Mouse (Mus musculus) forebrain, postnatal 0 days (tissue): ENCODE data around the gene Coro2a. TPM values are rescaled to one million over a fixed set of nuclear protein-coding genes. Genes with fewer than 3 reads are reported as not detected.

Source experiments
- ATAC-seq: fragments of 200-750 bp; cut with Nextera tagmentation; 2 replicates; pipeline ENCODE4 v1.8.0; 2017; ENCODE audit warnings: mild to moderate bottlenecking, moderate library complexity
- DNase-seq: peaks from one replicate; pipeline ENCODE4 v3.0.0-alpha.2; 2015
- H3K27ac ChIP-seq: fragments of 300-500 bp; sonication (generic); 2 replicates; pipeline ENCODE4 v1.5.1; 2014; ENCODE audit warnings: low read depth, mild to moderate bottlenecking, antibody characterized with exemption, low read length, moderate library complexity, mixed read lengths
- H3K27me3 ChIP-seq: fragments of 300-500 bp; sonication (generic); 2 replicates; pipeline ENCODE4 v1.6.1; 2014; ENCODE audit warnings: mild to moderate bottlenecking, low read length, mixed read lengths; ENCODE audit not compliant: insufficient read depth
- H3K36me3 ChIP-seq: fragments of 300-500 bp; sonication (generic); 2 replicates; pipeline ENCODE4 v1.6.1; 2014; ENCODE audit warnings: mild to moderate bottlenecking, moderate library complexity; ENCODE audit not compliant: insufficient read depth
- H3K4me1 ChIP-seq: fragments of 300-500 bp; sonication (generic); 2 replicates; pipeline ENCODE4 v1.6.1; 2014; ENCODE audit warnings: antibody characterized with exemption; ENCODE audit not compliant: insufficient read depth
- H3K4me2 ChIP-seq: fragments of 300-500 bp; sonication (generic); 2 replicates; pipeline ENCODE4 v1.6.1; 2014; ENCODE audit warnings: low read depth, mild to moderate bottlenecking, moderate library complexity
- H3K4me3 ChIP-seq: fragments of 300-500 bp; sonication (generic); 2 replicates; pipeline ENCODE4 v1.5.1; 2014; ENCODE audit warnings: low read depth, low read length, mixed read lengths
- H3K9ac ChIP-seq: fragments of 300-500 bp; sonication (generic); 2 replicates; pipeline ENCODE4 v1.6.1; 2014; ENCODE audit warnings: mild to moderate bottlenecking
- H3K9me3 ChIP-seq: fragments of 300-500 bp; sonication (generic); 2 replicates; pipeline ENCODE4 v1.6.1; 2016; ENCODE audit warnings: low read length
- CTCF ChIP-seq: sonication (generic); IDR thresholded peaks from 2 replicates; pipeline ENCODE4 v1.5.1; 2016; ENCODE audit warnings: antibody characterized with exemption, control low read depth, low read depth
- WGBS: fragments of 180-500 bp; shearing (Covaris S2); extraction: QIAGEN DNeasy Blood & Tissue Kit; methylation state at CpG from one replicate; pipeline ENCODE4 v1.1.7; 2014; 5-methylcytosine and 5-hydroxymethylcytosine counted together
- polyA plus RNA-seq: library from polyadenylated mRNA; unstranded; fragments of >200 nt; fragmentation: Nextera tagmentation; extraction: Ambion mirVana; gene quantifications from 2 replicates; pipeline ENCODE4 v1.2.1, GENCODE M21; 2015
- total RNA-seq: library from RNA; depleted of rRNA; stranded (reverse); fragments of >200 nt; gene quantifications from 2 replicates; pipeline ENCODE4 v1.2.3, GENCODE M21; 2014; rRNA removed

Coro2a gene
- total RNA-seq (17.8 and 20.6 TPM in 2 replicates), polyA plus RNA-seq (4.1 and 7.5 TPM in 2 replicates)

DNA sequence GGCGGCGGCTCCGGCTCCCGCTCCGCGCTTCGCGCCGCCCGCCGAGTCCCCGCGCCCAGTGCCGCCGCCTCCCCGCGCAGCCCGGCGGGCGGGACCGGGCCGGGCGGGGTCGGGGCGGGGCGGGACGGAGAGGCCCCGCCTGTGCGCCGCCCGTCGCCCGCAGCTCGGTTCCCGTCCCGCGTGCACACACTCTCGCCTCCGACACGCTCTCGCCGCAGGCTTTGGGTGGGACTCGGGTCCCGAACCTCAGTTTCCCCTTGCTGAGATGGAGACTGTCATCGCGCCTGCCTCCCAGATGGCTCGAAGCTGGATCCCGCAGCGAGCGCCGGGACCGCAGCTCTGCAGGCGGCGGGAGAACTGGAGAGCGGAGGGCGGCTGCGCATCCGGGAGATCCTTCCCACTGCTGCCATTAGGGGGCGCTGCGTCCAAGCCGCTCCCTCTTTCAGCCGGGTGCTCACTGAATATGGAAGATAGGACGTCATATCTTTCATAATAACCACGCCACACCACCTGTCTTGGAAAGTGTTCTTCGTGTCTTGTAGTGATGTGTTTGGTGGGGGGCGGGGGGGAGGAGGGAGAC lies at the start of gene Coro2a:
Coro2a (minus strand) TSS at position 359 of the 580 bp plus-strand sequence.
- peak; percentile 91 for ATAC-seq
- peak within 1 kb of the TSS; percentile 24 for H3K27ac ChIP-seq
- TF ChIP-seq CTCF = peak; percentile 96
- H3K27me3 ChIP-seq = no peaks in the 10 kb centered on the region
- WGBS = 2% methylated on average over 35 of the region's 66 CpGs
- peak within 1 kb of the TSS; percentile 66 for H3K4me3 ChIP-seq
- H3K9ac ChIP-seq = peak within 1 kb of the TSS; percentile 77
- H3K4me2 ChIP-seq = peak within 1 kb of the TSS; percentile 80
- H3K36me3 ChIP-seq = no peaks in the 10 kb centered on the region
- H3K9me3 ChIP-seq = no peaks in the 10 kb centered on the region
- peaks cover 6% of the 10 kb centered on the region; the same call in 1 of the 2 replicates for H3K4me1 ChIP-seq
- peak; percentile 94 for DNase-seq

- under 1% methylated on average over 66 of the region's 69 CpGs for WGBS
- Histone ChIP-seq H3K9ac (peak within 1 kb of the TSS; percentile 36), H3K4me3 (peak within 1 kb of the TSS; percentile 58), H3K9me3 (no peaks in the 10 kb centered on the region), H3K27ac (0 out of 2 replicates have a peak within 1 kb of the TSS, but pooled peaks have one; percentile 24), H3K4me2 (peak within 1 kb of the TSS; percentile 93), H3K27me3 (peaks cover 31% of the 10 kb centered on the region), H3K4me1 (no peaks in the 10 kb centered on the region), H3K36me3 (no peaks in the 10 kb centered on the region)
- peak; percentile 55 for TF ChIP-seq CTCF
- ATAC-seq = peak; percentile 98
- DNase-seq = peak; percentile 93
Observed at GRCm38 (mm10) chr4:46650086-46650753, 48.2 kb upstream of the Coro2a start, which contains the start of gene Tbc1d2. TSS of gene Tbc1d2 (minus strand) at chr4:46650209.

- Histone ChIP-seq H3K9ac (no peak overlapping the region), H3K27ac (no peak overlapping the region), H3K4me2 (peak overlapping the region; percentile 93), H3K9me3 (no peaks in the 10 kb centered on the region), H3K27me3 (peaks cover 28% of the 10 kb centered on the region), H3K4me3 (peak overlapping the region; percentile 58; the same call in 1 of the 2 replicates), H3K4me1 (no peaks in the 10 kb centered on the region), H3K36me3 (no peaks in the 10 kb centered on the region)
- TF ChIP-seq CTCF = no peak
- DNase-seq (no peak), ATAC-seq (no peak)
- 73% methylated on average over 4 of the region's 4 CpGs for WGBS
Observed at GRCm38 (mm10) chr4:46649161-46649560, 47.2 kb upstream of the Coro2a start.

DNA sequence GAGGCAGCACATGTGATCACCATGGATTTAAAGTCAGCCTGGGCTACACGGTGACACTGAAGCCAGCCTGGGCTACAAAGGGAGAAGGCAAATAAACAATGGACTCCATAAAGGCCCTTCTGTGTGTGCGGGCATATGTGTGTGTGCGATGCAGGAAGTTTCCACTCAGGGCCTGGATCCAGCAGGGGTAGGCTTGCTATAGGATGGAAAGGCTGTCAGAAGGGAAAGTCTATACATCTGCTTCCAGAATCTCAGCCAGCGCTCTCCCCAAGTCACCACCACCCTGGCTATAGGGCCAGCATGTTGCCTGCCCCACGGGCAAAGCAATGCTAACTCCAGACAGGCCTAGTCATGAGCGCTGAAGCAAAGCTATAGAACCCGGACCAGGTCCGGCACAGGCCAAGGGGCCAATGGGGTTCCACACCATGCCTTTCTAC lies 41.7 kb upstream of the Coro2a start:
- Histone ChIP-seq H3K4me1 (no peaks in the 10 kb centered on the region), H3K27ac (no peak overlapping the region), H3K9ac (no peak overlapping the region), H3K9me3 (no peaks in the 10 kb centered on the region), H3K4me3 (no peak overlapping the region), H3K4me2 (no peak overlapping the region), H3K27me3 (peaks cover 7% of the 10 kb centered on the region; the same call in 1 of the 2 replicates), H3K36me3 (no peaks in the 10 kb centered on the region)
- DNase-seq = no peak
- ATAC-seq = no peak
- no peak for TF ChIP-seq CTCF
- 88% methylated on average over 8 of the region's 8 CpGs for WGBS

- no peak for TF ChIP-seq CTCF
- H3K4me3 ChIP-seq = no peak overlapping the region
- H3K27ac ChIP-seq = no peak overlapping the region
- H3K4me2 ChIP-seq = no peak overlapping the region
- no peaks in the 10 kb centered on the region for H3K4me1 ChIP-seq
- no peak for ATAC-seq
- H3K9ac ChIP-seq = no peak overlapping the region
- 78% methylated on average over 8 of the region's 8 CpGs for WGBS
- H3K9me3 ChIP-seq = no peaks in the 10 kb centered on the region
- H3K27me3 ChIP-seq = peaks cover 1% of the 10 kb centered on the region; the same call in 1 of the 2 replicates
- no peaks in the 10 kb centered on the region for H3K36me3 ChIP-seq
- no peak for DNase-seq
Observed at GRCm38 (mm10) chr4:46642924-46643675, 41.1 kb upstream of the Coro2a start.

DNA sequence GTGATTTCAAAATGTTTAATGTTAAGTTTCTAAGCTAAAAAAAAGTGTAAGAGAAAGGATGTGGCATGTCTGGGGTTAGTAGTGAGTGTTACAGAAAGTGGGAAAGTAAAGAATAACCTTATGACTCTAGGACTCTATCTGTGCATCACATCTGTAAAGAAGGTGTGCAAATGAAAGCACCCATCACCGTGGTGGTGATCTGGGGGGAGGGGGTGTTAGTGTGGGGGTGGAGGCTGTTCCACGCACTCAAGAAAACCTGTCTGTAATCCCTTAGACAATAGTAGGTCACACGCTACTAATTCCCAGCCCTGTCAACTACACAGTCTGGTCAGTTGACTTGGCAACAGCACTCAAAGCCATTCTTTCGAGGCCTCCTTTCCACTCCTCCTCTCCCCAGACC lies 39.3 kb upstream of the Coro2a start:
- TF ChIP-seq CTCF = no peak
- no peak overlapping the region for H3K27ac ChIP-seq
- ATAC-seq (no peak), DNase-seq (no peak)
- no peaks in the 10 kb centered on the region for H3K36me3 ChIP-seq
- no peaks in the 10 kb centered on the region for H3K27me3 ChIP-seq
- no peak overlapping the region for H3K9ac ChIP-seq
- no peak overlapping the region for H3K4me2 ChIP-seq
- H3K4me1 ChIP-seq = no peaks in the 10 kb centered on the region
- 38% methylated on average over 4 of the region's 4 CpGs for WGBS
- no peaks in the 10 kb centered on the region for H3K9me3 ChIP-seq
- H3K4me3 ChIP-seq = no peak overlapping the region
